Mouse (Mus musculus) gastrocnemius, postnatal 4 days (tissue): Measurements from ENCODE around the gene Plekhm3. TPM values are rescaled to one million over a fixed set of nuclear protein-coding genes. Genes with fewer than 3 reads are reported as not detected.

Experiments used
- DNase-seq, 2 experiments: peaks; one replicate each; pipeline ENCODE4 v3.0.0; 2021 to 2022; ENCODE audit warnings: low spot score in 2 of 2, mixed read lengths in 2 of 2
- total RNA-seq, 2 experiments: library from RNA; stranded (reverse); gene quantifications; 2 replicates each; pipeline ENCODE4 v1.2.3; 2021

Gene Plekhm3
- total RNA-seq, 2 experiments from 2014 or later: 6.5 to 7.0 TPM

DNA sequence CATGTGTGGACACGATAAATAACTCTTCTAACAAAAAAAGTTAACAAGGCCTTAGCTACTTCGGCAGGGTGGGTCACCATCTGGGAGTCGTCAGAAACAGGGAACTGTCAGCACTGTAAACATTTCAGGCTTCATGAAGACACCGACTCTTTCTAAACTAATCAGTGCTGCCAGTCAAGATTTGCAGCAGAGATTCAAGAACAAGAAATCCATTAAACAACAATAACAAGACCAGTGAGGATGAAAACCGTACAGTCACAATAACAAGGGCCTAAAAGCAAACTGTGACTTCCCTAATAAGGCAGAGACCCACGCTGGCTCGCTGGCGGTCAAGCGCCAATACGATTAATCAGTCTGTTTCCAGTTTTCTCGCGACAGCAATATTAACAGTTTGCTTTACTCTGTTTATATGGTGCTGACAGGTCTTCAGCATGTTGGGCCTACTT is 77.8 kb downstream of the Plekhm3 start:
- no peak for DNase-seq

DNA sequence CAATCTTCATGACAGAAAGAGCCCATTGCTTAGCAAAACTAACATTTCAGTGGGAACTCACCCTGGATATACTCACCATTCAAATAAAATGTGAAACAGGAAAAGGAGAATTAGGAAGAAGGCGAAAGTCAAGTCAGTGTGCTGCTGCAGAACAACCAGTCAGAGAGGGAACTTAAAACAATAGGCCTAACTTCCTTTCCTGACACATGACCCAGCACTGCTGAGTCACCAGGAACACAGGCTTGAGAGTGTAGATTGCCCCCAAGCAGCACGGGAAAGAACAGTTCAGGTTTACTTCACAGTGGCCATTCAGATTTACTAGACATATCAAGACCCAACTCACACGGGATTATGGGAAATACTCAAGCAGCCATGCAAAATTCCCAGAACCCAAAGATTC is 80.3 kb downstream of the Plekhm3 start:
- no peak for DNase-seq

DNA sequence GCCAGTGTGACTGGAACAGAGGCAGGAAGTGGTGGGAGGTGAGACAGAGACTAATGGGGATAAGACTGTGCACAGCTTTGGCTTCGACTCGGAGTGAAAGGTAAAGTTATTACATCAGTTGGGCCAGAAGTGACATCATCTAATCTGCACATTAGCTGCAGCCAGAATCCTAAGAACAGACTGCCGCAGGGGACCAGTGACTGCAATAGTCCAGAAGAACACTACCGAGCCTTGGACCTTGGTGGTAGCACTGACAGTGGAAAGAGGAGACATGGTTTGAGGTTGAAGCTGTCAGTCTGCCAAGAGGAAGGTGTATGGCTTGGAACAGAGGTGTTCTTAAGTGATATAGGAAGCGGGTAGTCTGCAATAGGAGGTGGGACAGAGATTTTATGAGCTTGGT is 80.9 kb downstream of the Plekhm3 start:
- DNase-seq: no peak

DNA sequence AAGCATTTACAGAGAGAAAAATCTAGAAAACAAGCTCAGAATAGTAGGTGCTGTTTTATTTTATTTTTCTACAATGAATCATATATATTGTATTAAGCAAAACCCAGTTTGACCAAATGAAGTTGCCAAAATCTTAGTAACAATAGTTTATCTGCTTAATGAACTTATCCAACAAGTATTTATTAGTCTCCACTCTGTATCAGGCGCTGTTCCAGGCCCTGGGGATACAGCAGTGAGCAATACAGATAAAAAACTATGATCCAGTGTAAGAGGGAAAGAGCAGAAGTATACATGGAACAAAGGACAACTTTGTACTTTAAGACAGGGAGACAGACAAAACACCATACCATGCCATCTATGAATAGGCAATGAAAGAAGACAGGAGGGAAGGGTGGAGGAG is 81.5 kb downstream of the Plekhm3 start:
- no peak for DNase-seq

DNA sequence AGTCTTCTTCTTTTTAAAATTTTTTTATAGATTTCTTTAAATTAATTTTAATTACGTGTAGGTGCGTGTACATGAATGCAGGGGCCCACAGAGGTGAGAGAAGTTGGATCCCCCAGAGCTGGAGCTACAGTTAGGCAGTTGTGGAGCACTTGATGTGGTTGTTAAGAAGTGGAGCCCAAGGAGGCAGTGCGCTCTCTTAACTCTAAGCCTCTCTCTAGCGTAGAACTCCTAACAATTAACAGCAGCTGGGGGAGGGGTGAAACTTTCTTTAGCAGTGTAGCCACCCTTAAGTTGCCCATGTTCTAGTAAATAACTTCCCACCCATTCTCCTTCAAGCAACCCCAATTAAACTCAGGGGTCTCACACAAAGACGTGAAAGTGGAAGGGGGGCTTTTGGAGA is 84.7 kb downstream of the Plekhm3 start:
- no peak for DNase-seq

DNA sequence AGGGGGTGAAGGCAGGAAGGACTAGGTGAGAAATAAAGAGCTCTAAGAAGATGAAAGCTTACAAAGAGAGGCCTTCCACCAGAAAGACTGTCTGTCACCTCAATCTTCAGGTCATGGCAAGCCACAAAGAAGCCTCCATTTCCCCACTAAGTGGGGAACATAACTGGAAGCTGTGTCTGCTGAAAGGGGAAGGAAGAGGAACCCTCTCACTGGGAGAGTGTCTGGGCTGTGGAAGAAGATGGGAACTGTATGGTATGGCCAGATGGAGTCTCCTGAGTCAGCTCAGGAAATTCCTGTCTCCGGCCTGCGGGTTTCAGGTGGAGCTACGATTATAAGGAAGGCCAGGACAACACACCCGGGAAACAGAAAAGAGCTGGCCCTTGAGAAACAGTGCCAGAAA is 88.9 kb downstream of the Plekhm3 start:
- DNase-seq: no peak

DNA sequence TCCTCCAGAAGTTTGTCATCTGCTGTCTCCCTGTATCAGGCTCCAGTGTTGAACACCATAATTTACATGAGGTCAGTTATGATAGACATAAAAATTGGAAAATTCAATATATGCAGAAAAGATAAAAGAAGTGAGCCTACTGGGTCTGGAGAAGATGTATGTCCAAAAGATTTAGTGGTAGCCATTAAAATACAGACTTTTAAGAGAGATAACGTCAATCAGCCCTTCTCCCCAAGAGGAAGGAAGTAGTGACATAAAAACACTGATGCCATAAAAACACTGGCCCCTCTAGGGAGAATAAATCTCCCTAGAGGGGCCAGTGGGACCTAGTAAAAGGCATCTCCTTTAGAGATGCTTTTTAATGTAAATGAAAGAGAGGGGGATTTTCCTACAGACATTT is 90.5 kb downstream of the Plekhm3 start:
- no peak for DNase-seq

DNA sequence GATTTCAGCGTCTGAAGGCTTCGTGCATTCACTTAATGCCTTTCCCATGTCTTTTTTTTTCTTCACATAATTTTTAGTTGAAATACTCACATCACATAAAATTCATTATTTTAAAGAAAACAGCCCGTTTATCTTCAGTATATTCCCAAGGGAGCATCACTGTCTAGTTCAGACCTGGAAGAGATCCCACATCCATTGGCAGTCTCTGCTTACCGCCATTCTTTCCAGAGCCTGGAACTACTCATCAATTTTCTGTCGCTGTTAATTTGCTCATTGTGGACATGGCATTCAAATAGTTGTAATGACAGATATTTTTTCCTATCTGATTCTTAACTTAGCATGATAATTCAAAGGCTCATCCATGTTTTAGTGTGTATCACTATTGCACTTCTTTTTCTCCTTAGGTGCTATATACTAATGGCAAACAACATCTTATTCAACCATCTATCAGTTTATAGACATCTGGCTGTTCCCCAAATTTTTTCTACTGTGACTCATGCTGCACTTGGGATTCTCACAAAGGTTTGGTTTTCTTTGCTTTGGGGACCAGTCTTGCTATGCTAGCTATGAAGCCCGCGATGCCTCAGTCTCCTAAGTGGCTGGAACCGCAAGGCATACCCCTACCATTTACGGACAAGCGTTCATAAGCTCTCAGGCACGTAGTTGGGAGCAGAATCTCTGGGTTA is 96.2 kb downstream of the Plekhm3 start:
- DNase-seq: no peak

DNA sequence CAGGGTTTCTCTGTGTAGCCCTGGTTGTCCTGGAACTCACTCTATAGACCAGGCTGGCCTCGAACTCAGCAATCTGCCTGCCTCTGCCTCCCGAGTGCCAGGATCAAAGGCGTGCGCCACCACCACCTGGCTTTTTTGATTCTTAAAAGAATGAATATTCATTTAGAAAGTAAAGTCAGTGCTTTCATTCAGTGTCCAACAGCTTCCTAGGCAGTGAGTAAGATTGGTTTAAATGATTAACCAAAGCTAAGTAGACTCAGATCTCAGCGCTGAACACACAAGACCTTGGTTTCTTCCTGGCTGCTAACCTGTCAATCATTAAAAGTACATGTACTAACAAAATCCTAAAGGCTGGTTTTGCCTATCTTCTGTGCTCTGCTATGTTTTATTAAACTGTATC is 96.8 kb downstream of the Plekhm3 start:
- DNase-seq: no peak

DNA sequence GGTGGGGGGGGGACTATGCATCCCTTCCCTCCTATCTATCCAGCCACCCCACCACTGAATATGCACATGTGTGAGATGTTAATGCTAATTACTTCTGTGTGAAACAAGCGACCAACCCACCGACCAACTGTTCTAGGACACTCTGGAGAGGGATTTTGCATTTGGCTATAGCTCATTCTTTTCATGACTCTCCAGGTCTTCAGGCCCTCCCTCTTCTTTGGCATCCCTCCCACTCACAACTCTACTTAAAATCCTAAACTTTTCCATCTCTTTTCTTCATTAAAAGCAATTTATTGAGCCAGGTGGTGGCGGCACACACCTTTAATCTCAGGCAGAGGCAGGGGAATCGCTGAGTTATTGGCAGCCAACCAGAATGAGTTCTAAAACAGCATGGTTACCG is 101.8 kb downstream of the Plekhm3 start:
- DNase-seq: no peak

DNA sequence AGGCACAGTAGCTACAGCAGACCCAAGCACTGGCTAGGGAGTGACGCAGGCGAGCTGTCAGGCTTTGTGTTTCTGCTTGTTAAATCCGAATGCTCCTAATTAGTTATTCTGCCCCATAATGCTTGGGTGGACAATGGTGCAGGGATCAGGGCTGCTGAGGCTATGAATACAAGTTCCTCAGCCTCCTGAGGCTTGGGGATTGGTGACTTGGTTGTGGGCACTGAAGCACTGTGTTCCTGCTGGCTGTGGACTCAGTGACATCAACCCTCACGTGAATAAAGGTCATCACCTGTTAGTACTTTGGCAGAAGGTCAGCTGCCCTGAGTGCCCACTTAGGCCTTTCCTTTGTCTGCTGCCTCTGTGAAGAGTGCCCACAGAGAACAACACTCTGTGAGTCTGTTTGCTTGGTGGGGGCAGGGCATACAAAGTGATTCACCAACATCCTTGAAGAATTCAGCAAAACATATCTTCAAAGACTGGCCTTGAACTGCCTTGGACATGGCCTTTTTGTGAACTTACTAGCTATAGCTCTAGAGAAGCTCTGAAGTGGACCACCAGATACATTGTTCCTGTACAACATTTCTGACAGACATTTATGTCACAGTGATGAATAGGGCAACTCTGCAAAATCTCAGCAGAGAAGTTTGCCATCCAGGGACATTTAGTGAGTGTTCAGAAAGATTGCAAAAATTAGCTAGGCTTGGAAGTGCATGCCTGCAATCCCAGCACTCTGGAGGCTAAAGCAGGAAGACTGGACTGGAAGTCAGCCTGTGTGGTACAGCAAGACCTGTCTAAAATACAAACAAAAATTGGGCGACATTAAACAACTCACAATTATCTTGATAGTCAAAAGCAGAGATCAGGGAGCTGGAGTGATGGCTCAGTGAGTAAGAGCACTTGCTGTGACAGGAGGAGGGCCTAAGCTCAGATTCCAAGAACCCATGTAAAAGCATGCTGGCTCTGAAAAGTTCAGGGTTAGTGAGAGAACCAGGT is 102.6 kb downstream of the Plekhm3 start:
- no peak for DNase-seq

DNA sequence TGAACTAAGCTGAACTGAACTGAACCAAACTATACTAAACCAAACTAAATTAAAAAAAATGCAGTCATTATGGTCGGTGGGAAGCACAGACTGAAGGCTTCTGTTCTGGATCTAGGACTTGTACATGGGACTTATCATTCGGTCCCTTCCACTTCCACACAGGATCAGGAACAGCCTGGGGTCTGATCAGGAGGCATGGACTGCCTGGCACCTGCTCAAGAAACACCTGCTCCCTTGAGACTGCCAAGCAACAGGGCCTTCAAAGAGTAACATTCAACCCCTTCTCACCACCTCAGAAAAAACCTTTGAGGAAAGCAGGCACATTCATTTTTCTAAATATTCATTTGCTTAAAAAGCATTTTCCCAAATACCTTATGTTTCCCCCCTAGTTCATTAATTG is 103.4 kb downstream of the Plekhm3 start:
- DNase-seq: no peak

DNA sequence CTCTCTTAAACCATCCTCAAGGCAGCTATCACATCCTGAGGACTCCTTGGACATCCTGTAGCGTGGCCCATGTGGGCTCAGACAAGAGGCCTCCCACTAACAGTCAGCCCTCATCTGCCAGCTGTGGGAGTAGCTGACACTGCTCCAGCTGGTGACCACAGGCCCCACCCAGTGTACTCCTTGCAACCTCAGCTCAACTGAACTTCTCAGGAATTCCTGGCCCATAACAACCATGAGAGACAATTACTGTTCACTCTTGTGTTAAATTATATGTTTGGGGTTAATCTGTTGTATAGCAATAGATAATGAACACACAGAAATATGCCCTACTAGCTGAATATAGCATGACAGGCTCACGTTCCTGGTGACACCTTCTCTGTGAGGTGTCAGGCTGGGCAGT is 104.4 kb downstream of the Plekhm3 start:
- no peak for DNase-seq

DNA sequence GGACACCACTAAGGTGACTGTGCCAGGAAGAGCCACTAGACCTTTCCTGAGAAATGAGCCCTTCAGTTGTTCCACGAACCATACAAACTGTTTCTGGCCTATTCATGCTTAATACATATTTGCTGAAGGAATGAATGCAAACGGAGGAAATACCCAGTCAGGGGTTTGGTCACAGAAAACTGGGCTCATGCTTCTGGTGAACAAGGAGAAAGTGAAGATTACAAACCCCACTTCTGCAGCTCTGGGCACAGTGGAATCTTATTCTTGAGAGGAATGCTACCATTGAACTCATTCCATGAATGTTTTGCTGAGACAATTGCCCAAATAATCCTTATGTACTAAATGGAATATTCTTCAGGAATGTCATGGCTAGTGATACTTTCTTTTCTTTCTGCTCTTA is 106.3 kb downstream of the Plekhm3 start:
- no peak for DNase-seq

DNA sequence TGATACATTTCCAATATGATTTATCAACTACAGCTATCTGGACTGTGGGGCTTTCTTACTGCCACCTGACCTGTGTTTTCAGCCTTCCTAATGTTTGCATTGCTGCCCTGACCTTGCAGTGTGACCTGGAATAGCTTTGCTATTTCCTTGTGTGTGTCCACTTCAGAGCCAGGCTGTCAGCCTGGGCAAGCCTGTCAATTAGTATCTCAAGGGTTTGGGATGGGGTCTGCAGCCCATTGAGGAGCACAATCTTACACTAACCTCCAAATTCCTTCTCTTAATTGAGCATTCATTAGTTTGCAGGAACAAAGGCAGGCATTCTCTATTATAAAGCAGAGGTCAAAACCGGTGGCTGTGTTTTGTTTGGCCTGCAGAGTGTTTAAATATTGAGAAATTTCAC is 107.6 kb downstream of the Plekhm3 start:
- DNase-seq: no peak

DNA sequence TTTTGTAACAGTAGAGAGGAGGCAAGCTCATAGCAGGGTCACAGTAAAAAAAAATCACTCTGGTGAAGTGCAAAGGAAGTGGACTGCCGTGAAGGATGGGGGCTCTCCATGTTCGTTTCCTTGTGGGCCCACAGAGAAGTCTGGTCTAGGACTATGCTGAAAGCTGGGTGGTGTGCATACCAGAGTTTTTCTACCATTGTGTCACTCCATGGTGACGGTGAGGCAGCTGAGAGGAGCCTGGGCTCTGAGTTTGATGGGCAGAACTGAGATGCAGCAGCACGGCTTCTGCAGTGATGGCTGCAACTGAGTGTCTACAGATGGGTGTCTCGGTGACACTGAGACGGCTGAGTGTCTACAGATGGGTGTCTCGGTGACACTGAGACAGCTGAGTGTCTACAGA is 108.5 kb downstream of the Plekhm3 start:
- no peak for DNase-seq

DNA sequence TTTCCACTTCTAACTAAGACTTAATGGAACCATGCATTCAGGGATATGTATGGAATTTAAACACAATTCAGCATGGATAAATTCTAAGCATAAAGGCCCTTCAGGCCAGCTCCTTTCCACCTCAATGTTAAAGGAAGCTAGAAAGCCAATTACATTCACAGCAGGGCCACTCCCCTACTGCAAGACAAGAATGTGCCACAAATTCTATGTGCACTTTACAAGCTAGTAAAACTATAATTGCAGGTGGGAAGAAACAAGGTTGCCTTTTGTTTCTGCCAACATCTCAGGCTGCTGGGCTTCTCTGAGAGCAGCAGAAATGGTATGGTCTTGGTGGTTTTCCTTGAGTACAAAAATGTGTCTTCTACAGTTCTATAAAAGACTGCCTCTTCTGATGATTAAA is 109.1 kb downstream of the Plekhm3 start:
- DNase-seq: no peak

DNA sequence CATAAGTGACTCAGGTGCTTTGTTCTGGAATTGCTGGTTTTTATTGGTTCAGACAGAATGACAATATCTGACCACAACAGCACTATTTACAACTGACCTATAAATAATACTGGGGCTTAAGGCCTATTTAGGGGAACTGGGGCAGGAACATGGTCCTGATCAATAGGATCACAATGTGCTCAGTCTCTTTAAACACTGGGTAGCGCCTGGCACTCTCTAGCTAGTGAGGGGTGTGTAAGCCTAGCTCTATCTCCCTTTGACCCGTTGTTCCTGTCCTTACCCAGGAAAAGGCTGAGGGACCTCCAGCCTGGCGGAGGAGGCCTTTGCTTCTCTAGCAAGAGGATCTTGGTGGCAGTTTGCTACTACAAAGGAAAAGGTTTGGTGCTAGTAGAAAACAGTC is 111.6 kb downstream of the Plekhm3 start:
- no peak for DNase-seq

DNA sequence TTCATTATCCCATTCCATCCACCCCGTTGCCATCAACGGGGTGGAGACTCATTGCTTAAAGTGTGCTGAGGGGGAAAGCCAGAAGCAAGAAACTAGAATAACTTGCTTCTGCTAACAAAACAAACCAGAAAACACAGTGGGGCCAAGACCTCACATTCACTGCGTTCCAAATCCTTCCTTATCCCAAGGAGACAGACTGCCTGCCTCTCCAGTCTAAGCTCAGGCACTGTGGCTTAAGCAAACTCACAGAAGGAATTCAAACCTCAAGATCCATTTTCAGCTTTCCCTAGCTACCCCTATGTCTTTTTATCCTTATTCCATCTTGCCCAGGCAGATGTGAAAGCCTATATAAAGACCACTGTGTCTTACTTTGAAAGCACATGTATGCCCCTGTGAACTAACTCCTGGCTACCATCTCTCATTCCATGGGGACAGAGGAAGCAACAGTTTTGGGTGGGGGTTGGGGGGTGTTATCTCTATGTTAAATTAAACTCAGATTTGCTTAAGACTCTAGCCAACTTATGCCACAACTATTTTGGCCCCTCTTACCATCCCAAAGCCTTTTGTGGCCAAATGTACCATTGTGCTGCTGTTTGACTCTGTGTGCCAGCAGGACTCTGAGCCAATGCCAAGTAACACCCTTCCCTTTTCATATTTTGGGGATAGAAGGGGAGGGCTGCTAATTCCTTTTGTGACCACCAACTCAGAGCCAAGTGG is 112.6 kb downstream of the Plekhm3 start:
- no peak for DNase-seq

DNA sequence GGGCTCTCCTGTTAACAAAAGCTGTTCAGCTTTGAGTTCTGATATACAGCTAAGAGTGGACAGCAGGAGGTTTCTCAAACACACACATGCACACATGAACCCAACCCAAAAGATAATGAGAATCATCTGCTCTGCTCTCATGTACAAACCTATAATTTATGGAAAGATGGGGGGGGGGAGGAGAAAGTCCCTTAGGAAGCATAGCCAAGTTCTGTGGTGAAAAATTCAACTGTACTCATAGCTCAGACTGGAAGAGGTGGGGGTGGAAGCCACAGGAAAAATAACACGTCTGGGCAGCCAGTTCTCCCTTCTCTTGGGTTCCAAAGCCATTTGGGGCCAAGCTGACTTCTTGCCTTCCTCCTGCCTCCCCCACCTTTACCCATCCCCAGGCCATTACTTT is 115.7 kb downstream of the Plekhm3 start:
- no peak for DNase-seq

DNA sequence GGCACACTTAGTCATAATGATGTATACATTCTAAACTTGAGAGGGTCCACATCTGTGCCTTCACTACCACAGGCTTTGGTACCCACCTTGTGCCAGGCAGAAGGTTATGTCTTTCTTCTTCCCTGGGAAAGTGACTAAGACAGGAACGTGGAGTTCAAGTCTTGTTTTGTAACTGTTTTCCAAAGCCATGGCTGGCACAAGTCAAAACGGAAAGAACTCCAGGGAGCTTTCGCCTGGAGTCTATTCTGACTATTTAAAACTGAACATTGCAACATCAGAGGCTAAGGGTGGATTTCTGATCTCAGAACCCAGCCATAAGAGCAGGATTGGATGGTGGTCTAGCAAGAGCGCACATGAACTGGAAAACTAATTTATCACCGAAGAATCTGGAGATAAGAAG is 120.0 kb downstream of the Plekhm3 start:
- DNase-seq: no peak

DNA sequence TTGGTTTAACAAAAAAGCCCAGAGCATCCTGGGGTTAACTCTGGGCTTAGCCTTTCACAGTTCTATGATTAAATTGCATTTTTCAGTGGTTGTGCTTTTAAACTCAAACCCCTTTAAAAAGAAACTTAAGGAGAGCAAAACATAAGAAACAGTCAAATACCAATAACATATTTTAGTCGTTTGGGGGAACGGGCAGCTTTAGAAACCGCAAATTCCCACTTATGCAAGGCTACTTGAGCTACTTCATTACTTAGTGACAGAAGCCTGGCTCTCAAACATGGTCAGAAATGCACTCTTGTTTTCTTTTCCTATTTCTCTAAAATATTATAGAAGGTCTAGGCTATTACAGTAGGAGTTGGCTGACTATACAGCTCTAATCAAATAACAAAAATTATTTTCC is 120.5 kb downstream of the Plekhm3 start:
- no peak for DNase-seq
